Mouse (Mus musculus) myocyte (in vitro differentiated cells): ENCODE data around the gene S1pr2. TPM values are rescaled to one million over a fixed set of nuclear protein-coding genes. Genes with fewer than 3 reads are reported as not detected.

Experiments used
- H3K27me3 ChIP-seq: one replicate; pipeline ENCODE4 v1.6.1; 2011; ENCODE audit not compliant: control insufficient read depth, insufficient read depth, insufficient read length
- H3K36me3 ChIP-seq: one replicate; pipeline ENCODE4 v1.6.1; 2011; ENCODE audit not compliant: control insufficient read depth, insufficient read depth
- H3K4me2 ChIP-seq: one replicate; pipeline ENCODE4 v1.6.1; 2011; ENCODE audit warnings: low read depth, control low read depth
- H3K4me3 ChIP-seq: one replicate; pipeline ENCODE4 v1.5.1; 2011; ENCODE audit warnings: mild to moderate bottlenecking, control low read depth, moderate library complexity
- H3K79me2 ChIP-seq: one replicate; pipeline ENCODE4 v1.6.1; 2011; ENCODE audit not compliant: control insufficient read depth, insufficient read depth
- H3ac ChIP-seq: one replicate; pipeline ENCODE4 v1.6.1; 2011; ENCODE audit not compliant: control insufficient read depth, insufficient read length
- CEBPB ChIP-seq: IDR thresholded peaks from 2 replicates; pipeline ENCODE4 v1.6.1; 2011; ENCODE audit warnings: mild to moderate bottlenecking, moderate library complexity; ENCODE audit not compliant: poor library complexity, insufficient read depth, severe bottlenecking
- E2F4 ChIP-seq: IDR thresholded peaks from one replicate; pipeline ENCODE4 v1.6.1; 2011; ENCODE audit warnings: mild to moderate bottlenecking, control low read depth, moderate library complexity; ENCODE audit not compliant: insufficient read depth
- MAX ChIP-seq: IDR thresholded peaks from one replicate; pipeline ENCODE4 v1.6.1; 2011; ENCODE audit warnings: low read depth, mild to moderate bottlenecking, control low read depth
- MYOD1 ChIP-seq, 3 experiments: IDR thresholded peaks; one replicate each; pipeline ENCODE4 v1.6.1; 2011; ENCODE audit warnings: control low read depth in 2 of 3, low read depth in 2 of 3, mild to moderate bottlenecking in 2 of 3, moderate library complexity in 1 of 3; ENCODE audit not compliant: insufficient read length in 2 of 3, control insufficient read depth in 1 of 3
- MYOG ChIP-seq, 3 experiments: IDR thresholded peaks; one replicate each; pipeline ENCODE4 v1.6.1; 2011; ENCODE audit warnings: control low read depth in 2 of 3, low read depth in 2 of 3, mild to moderate bottlenecking in 2 of 3; ENCODE audit not compliant: insufficient read length in 2 of 3, control insufficient read depth in 1 of 3, insufficient read depth in 1 of 3
- POLR2A ChIP-seq: IDR thresholded peaks from one replicate; pipeline ENCODE4 v1.6.1; 2011; ENCODE audit warnings: low read depth, mild to moderate bottlenecking, control low read depth, moderate library complexity; ENCODE audit not compliant: insufficient read length
- POLR2AphosphoS2 ChIP-seq: IDR thresholded peaks from one replicate; pipeline ENCODE4 v1.6.1; 2011; ENCODE audit warnings: low read depth, control low read depth; ENCODE audit not compliant: insufficient read length
- REST ChIP-seq: IDR thresholded peaks from one replicate; pipeline ENCODE4 v1.6.1; 2011; ENCODE audit warnings: mild to moderate bottlenecking, control low read depth, moderate library complexity; ENCODE audit not compliant: insufficient read depth, insufficient read length
- SRF ChIP-seq: IDR thresholded peaks from one replicate; pipeline ENCODE4 v1.6.1; 2011; ENCODE audit warnings: low read depth; ENCODE audit not compliant: control insufficient read depth, insufficient read length
- TCF12 ChIP-seq: IDR thresholded peaks from one replicate; pipeline ENCODE4 v1.6.1; 2011; ENCODE audit warnings: mild to moderate bottlenecking, control low read depth; ENCODE audit not compliant: poor library complexity, insufficient read depth, severe bottlenecking
- TCF3 ChIP-seq: IDR thresholded peaks from one replicate; pipeline ENCODE4 v1.6.1; 2011; ENCODE audit warnings: low read depth, control low read depth; ENCODE audit not compliant: insufficient read length
- USF1 ChIP-seq: IDR thresholded peaks from one replicate; pipeline ENCODE4 v1.6.1; 2011; ENCODE audit warnings: low read depth, mild to moderate bottlenecking, control low read depth, moderate library complexity
- polyA plus RNA-seq: library from polyadenylated mRNA; unstranded; fragments of >200 nt; fragmentation: generic; extraction: Trizol; gene quantifications from one replicate; pipeline ENCODE4 v1.2.1, GENCODE M21; 2012; ENCODE audit warnings: missing spikeins

The S1pr2 gene
- polyA plus RNA-seq, 1 experiment: 5.5 TPM

DNA sequence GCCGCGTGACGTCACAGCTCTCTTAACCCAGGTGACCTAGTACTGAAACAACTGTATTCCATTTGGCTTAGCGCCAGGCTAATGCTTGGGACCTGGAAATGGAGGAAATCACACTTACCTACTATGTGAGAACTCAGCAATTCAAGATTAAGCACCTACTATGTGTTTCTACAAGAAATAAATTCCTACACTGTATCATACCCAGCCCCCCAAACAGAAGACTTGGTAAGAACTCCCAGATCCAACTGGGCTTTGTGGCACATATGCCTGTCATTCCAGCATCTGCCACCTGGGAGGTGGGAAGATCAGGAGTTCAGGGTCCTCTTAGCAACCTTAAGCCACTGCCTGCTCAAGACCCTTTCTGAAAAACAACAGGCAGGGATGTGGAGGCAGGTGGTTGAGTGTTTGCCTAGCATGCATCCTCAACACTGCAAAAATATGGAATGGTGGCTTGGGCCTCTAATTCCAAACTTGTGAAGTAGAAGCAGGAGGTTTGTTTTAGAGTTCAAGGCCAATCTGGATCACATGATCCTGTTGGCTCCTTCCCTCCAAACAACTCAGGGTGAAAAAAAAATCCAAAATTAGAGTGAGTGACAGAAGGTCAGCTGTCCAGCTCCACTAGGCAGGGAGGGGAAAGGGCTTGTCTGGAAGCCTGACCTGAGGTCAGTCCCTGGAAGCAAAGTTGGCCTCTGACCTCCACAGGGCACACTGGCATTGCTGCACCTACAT is 544 bp upstream of the S1pr2 start:
- Histone ChIP-seq H3K79me2 (peaks cover 26% of the 10 kb centered on the region), H3K27me3 (no peaks in the 10 kb centered on the region), H3K4me2 (peak overlapping the region; percentile 95), H3ac (peak overlapping the region; percentile 24), H3K4me3 (peak overlapping the region; percentile 63), H3K36me3 (no peaks in the 10 kb centered on the region)
- TF ChIP-seq MYOD1 (IDR thresholded peaks at IDR 0.05; ENCODE audit: control insufficient read depth in 1 of 3, insufficient read length in 2 of 3, low read depth in 2 of 3) (no peak), MAX (no peak), POLR2AphosphoS2 (no peak), E2F4 (no peak), MYOG (IDR thresholded peaks at IDR 0.05; ENCODE audit: control insufficient read depth in 1 of 3, insufficient read depth in 1 of 3, insufficient read length in 2 of 3, low read depth in 2 of 3) (no peak), TCF12 (no peak)

- TF ChIP-seq USF1 (no peak), TCF12 (no peak), MYOD1 (IDR thresholded peaks at IDR 0.05; ENCODE audit: control insufficient read depth in 1 of 3, insufficient read length in 2 of 3, low read depth in 2 of 3) (no peak), CEBPB (no peak), MAX (no peak), POLR2AphosphoS2 (no peak), SRF (peak; percentile 42), REST (no peak), TCF3 (no peak), POLR2A (peak; percentile 35), E2F4 (no peak)
- H3K4me2 ChIP-seq: peak overlapping the region; percentile 95
- H3K79me2 ChIP-seq: peaks cover 31% of the 10 kb centered on the region
- no peaks in the 10 kb centered on the region for H3K27me3 ChIP-seq
- peak overlapping the region; percentile 63 for H3K4me3 ChIP-seq
- no peaks in the 10 kb centered on the region for H3K36me3 ChIP-seq
- peak overlapping the region; percentile 24 for H3ac ChIP-seq
Observed at GRCm38 (mm10) chr9:20975431-20976215, 958 bp downstream of the S1pr2 start.

- TF ChIP-seq TCF12 (no peak), MAX (no peak), CEBPB (no peak), SRF (no peak)
- H3K79me2 ChIP-seq: peaks cover 38% of the 10 kb centered on the region
- peak overlapping the region; percentile 94 for H3K4me2 ChIP-seq
- no peaks in the 10 kb centered on the region for H3K27me3 ChIP-seq
- no peak overlapping the region for H3ac ChIP-seq
- H3K4me3 ChIP-seq: no peak overlapping the region
- no peaks in the 10 kb centered on the region for H3K36me3 ChIP-seq
Observed at GRCm38 (mm10) chr9:20973682-20974075, 2.9 kb downstream of the S1pr2 start.

- H3K4me3 ChIP-seq: peak overlapping the region; percentile 15
- TF ChIP-seq MAX: no peak
- no peak for TF ChIP-seq REST
- TF ChIP-seq MYOD1 (IDR thresholded peaks at IDR 0.05; ENCODE audit: control insufficient read depth in 1 of 3, insufficient read length in 2 of 3, low read depth in 2 of 3): no peak
- TF ChIP-seq E2F4: no peak
- TF ChIP-seq USF1: no peak
- no peak for TF ChIP-seq POLR2AphosphoS2
- no peak for TF ChIP-seq TCF12
- TF ChIP-seq SRF: no peak
- peak; percentile 14 for TF ChIP-seq POLR2A
- H3K36me3 ChIP-seq: no peaks in the 10 kb centered on the region
- no peaks in the 10 kb centered on the region for H3K27me3 ChIP-seq
- peaks cover 38% of the 10 kb centered on the region for H3K79me2 ChIP-seq
- no peak overlapping the region for H3ac ChIP-seq
- peak overlapping the region; percentile 94 for H3K4me2 ChIP-seq
Observed at GRCm38 (mm10) chr9:20973001-20973681, 3.4 kb downstream of the S1pr2 start.

DNA sequence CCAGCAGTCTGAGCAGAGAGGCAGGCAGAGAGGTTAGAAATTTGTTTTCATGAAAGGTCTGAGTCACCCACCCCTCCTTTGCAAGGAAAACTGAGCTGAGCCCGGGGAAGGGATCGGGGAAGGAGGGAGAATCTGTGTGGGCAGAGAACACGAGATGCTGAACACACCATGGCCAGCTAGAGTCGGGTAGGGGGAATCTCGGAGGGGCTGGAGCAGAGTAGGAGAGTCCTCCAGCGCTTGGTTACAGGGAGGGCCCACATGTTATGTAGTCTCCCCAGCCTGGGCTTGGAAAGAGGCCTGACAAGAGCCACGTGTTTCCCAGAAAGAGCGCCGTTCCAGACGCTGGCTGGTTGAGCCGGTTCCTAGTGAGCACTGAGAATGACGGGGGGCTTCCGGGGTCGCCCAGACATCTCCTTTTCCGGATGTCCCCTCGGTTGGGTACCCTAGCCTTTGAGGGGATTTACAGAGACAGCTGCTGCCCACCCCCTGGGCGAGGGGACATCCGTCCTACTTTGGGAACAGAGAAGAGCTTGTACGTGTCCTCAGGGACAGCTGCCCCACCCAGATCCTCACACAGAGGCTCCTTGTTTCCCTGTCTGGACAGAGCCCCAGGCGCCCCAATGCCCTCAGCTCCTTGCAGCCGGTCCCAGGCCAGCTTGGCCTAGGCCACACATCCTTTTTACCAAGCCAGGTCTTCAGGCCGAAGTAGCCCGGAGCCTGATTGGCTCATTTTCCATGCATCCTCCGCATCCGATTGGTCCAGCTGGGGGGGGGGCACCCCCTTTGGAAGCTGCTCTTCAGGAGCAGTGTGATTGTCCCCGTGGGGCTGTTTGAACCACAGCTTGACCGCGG is 4.2 kb downstream of the S1pr2 start:
- no peaks in the 10 kb centered on the region for H3K36me3 ChIP-seq
- peaks cover 38% of the 10 kb centered on the region for H3K79me2 ChIP-seq
- H3ac ChIP-seq: no peak overlapping the region
- H3K4me3 ChIP-seq: peak overlapping the region; percentile 15
- H3K4me2 ChIP-seq: peak overlapping the region; percentile 94
- TF ChIP-seq REST (no peak), E2F4 (no peak), MYOD1 (IDR thresholded peaks at IDR 0.05; ENCODE audit: control insufficient read depth in 1 of 3, insufficient read length in 2 of 3, low read depth in 2 of 3) (peak in 1 of 3 experiments; percentile 28), USF1 (no peak), MYOG (IDR thresholded peaks at IDR 0.05; ENCODE audit: control insufficient read depth in 1 of 3, insufficient read depth in 1 of 3, insufficient read length in 2 of 3, low read depth in 2 of 3) (peak in 1 of 3 experiments; percentile 21), POLR2AphosphoS2 (peak; percentile 59), SRF (no peak), POLR2A (peak; percentile 81), CEBPB (no peak), TCF12 (no peak), MAX (peak; percentile 15), TCF3 (no peak)
- no peaks in the 10 kb centered on the region for H3K27me3 ChIP-seq
